Mouse (Mus musculus) adrenal gland, postnatal 36 days (tissue): ENCODE results near the gene Mrpl18. TPM values are rescaled to one million over a fixed set of nuclear protein-coding genes. Genes with fewer than 3 reads are reported as not detected.
"Not testable (repeated sequence)": the region's sequence is repeated elsewhere in the genome, so short reads cannot be mapped to it uniquely, and the experiment has no call there.

Source experiments
- DNase-seq, 2 experiments: peaks; one replicate each; pipeline ENCODE4 v3.0.0; 2021; ENCODE audit warnings: mixed read lengths in 1 of 2
- total RNA-seq, 2 experiments: library from RNA; stranded (reverse); gene quantifications; 2 replicates each; pipeline ENCODE4 v1.2.3; 2021

Gene Mrpl18
- total RNA-seq, 2 experiments from 2014 or later = 68.6 to 71.4 TPM

DNA sequence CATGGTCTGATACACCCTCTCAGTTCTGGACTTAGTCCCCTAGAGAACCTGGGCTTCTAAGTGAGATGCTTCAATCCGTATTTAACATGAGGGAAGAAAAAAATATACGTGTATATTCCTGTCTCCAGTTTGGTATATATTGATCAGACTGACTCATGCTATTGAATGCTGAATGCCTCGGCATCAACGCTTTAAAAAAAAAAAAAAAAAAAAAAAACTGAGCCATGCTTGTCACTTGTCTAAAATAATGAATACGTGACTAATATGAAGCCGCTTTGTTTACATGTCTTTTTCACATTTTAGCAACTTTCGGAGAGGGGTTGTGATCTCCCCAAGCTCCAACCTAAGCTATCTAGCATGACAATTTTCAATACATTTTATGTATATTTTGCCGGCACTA lies 5.8 kb downstream of the Mrpl18 start:
- no peak for DNase-seq

DNA sequence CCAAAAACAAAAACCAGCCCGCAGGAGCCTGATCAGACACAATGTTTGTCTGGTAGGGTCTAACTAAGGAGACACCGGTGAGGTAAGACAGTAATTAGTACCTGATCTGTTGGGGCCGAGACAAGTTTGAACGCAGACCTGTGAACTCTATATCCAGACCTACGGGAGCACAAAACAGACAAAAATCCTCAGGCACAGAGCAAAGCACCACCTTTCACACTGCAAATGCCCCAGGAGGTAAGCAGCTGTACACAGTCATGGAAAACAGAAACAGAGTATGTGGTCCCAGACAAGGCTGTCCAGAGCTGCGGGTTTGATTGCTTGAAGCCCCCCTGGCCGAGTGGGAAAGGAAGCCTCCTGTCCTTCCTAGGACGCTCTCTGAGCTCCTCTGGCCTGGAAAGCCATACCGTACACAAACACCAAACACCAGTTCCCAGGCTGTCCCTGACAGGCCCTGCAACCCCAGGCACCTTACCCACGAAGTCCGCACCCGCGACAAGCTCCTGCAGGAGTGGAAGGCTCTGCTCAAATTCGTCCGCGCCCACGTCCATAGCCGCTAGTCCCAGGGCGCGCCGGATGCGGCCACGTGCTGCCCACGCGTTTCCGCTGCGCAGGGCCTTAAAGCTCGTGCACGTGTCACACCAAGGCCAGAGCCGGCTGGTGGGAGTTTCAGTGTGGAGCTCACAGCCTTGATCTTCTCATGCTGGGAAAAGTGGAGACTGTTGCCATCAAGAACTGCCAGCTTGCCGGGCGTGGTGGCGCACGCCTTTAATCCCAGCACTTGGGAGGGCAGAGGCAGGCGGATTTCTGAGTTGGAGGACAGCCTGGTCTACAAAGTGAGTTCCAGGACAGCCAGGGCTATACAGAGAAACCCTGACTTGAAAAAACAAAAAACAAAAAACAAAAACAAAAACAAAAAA lies 6.5 kb downstream of the Mrpl18 start, which contains the start of gene Pnldc1:
Gene Pnldc1, minus strand, starts transcription at position 870 of the 920 bp plus-strand sequence.
- DNase-seq = peak in 1 of 2 experiments; percentile 15

DNA sequence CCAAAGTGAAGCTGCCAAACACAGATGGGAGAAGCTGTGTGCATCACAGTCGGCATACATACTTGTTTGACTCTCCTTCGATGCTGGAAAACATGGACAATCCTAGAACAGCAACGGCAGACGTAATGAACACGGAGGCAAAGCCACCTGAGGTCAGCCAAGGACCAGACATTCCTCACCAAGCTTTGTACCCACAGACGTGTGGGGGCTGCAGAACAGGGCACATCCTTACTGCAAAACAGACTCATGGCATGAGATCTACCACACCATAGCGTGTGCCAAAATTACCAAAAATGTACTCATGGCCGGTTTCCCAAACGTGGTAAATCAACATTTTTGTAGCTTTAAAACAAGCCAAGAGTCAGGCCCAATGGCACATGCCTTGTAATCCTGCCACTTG lies 9.7 kb downstream of the Mrpl18 start:
- no peak for DNase-seq

DNA sequence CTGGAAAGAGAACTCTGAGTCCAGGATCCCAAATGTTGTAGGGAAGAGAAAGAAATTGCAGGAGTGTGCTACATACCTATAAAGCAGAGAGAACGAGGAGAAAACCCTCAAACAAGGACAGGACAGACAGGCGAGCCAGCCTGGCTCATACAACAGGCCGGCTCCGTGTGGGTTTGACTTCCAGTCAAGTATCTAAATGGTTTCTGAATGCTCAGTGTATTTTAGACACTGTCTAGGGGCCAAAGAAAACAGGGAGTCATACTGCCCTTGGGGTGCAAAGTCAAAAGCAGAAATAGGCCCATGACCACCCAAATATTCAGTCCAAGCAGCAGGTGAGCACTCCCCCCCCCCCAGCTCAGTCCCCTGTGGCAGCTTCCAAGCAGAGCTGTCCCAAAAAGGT lies 10.3 kb downstream of the Mrpl18 start:
- DNase-seq = no peak

DNA sequence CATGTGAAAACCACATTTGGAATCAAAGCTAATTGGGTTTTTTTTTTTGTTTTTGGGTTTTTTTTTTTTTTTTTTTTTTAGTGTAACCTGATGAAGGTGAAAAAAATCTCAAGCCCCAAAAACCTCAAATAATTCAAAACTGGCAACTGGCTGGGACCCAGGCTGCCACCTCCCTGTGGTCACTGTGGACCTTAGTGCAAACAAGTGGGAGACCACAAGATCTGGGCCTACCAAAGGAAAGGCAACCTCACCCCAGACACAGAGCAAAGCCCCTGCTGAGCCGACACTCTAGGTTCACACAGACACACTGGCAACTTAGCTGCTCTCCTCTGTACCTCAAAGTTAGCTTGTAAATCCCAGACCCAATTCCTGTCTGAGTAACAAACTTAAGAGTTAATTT lies 11.8 kb downstream of the Mrpl18 start:
- DNase-seq = no peak

DNA sequence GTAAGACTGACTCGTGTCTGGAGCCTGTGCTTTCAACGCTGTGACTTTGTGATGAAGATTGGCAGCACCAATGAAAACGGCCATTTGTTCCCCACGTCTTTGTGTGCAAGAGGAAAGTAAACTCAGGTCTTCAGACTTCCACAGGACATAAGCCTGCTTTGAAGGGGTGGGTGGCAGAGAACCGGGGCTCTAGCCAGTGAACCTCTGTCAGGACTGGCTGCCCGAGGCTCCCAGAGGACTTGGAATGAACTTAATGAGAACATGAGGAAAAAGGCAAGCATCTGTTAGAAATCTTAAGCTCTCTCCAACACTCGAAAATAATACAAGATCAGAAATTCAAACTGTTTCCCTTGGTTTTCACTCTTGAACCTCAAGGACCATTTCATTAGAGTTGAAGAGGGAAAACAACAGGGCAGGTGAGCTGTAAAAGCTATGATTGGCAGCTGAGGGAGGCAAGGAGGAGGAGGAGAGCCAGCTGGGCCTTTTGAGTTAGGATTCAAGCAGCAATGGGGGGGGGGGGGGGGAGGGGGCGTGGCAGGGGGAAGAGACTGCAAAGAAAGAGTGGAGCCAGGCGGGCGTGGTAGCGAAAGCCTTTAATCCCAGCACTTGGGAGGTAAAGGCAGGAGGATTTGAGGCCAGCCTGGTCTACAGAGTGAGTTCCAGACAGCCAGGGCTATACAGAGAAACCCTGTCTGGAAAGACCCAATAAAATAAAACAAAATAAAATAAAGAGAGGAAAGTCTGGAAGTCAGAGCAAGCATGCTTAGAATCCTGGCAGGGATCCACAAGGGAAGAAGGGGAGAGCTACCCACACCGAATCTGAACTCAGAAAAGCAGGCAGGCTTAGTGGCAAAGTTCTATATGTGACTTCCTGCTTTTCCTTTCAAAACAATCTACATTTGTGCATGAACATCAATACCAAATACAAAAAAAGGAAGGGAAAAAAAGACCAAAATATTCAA lies 12.5 kb downstream of the Mrpl18 start:
- DNase-seq = no peak

DNA sequence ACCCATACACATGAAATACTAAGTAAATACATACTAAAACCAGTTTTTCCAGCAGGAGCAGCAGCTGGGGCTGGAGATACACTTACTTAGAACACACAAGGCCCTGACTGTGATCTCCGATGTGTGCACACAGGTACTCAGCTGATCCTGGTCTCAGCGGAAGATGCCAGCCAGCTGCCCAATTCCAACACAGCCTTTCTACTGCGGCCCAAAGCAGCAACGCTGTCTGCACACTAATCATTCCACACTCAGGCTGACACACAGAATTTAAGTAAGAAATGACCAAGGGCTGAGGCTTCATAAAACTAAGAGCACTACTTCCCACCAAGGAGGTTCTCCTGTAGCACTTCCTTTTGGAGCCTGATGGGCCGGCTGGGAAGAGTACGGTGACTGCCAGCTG lies 13.9 kb downstream of the Mrpl18 start:
- no peak for DNase-seq

DNA sequence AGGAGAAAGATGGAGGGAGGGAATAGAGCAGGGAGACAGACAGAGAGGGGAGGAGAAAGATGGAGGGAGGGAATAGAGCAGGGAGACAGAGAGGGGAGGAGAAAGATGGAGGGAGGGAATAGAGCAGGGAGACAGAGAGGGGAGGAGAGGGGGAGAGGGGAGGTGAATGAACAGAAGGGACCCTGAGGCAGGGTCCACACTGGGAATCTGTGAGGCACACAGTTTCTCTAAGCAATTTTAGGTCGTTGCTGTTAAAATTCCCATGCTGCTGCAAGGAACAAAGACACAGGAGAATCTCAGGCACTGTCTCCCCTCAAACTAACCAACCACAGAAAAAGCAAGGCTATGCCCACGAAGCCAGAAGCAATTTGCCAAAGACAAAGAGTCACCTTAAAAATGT lies 17.5 kb downstream of the Mrpl18 start:
- not testable (repeated sequence) for DNase-seq

DNA sequence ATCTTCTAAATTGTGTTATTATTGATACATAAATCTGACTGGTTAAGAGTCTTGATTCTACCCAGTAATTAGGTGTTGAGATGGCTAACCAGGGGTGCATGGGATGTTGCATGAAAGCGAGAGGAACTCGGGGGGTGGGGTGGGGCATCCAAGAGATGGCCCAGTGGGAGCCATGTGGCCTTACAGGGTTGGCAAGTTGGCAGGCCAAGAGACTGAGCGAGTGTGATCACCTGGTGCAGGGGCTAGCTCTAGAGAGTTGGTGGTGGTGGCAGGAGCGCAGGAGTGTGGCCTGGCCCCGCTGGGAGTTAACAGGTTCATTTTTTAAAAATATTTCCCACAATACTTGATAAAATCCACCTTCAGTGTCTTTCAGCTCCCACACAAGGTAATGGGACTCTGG lies 18.5 kb downstream of the Mrpl18 start:
- DNase-seq = no peak

DNA sequence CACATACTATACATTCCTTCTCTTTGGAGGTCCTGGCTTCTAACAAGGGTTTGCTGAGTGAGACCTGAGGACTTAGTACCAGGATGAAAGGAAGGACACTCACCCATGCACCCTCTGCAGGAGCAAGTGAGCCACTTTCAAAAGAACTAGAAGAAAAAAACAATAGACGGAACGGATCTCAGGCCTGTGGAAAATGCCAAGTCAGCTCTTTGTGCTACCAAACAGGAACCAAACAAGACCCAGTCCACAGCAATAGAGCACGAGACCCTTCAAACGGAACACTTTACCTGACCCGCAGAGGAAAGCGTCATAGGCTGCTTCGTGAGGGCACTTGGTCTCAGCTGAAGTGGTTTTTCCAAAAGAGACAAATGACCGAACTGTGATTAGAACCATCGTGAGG lies 24.1 kb downstream of the Mrpl18 start:
- DNase-seq = no peak

DNA sequence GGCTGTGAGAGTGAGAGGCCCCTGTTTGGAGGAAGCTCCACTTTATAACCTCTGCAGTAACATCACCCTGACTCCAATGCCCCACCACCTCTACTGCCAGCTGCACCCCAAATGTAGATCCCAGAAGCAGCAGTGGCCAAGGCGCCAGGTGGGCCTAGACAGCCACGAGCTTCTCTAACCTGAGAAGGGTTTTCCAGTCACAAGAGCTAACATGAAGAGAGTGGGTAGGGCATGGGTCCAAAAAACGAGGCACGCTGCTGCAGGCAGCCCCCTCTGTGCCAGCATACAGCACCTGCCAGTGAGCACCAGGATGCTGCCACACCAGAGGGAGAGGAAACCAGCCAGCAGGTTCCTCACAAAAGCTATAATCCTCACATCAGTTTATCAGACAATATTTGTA lies 25.1 kb downstream of the Mrpl18 start:
- DNase-seq = no peak

DNA sequence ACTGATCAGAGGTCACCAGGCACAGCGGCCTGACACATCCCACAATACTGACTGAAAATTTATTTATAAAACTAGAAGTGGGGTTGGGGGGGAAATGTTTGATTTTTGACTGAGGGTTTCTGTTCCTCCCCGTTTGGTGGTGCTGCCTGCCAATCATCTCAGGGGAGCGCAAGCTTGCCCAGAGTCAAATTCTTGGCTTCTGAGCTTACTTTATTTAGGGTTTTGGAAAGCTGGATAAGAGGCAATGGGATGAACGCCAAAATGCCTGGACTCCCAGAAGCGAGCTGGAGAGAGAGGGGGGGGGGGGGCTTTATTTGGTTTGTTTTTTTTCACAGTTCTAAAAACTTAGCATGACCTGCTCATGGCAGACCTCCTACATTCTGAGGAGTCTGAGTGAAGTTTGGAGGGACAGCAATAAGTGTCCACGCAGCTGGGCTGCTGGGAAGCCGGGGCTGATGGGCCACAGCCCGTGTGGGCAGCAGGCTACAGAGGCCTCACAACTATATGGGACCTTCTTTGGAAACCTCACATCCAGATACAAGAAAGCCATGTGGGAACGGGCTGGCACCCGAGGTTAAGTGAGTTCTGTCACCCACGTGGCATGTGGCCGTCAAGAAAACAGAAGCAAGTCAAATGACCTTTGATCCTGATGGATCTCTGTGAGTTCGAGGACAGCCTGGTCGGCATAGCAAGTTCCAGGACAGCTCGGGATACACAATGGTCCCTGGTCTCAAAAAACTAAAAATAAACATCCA lies 28.9 kb downstream of the Mrpl18 start:
- DNase-seq = peak in 1 of 2 experiments; percentile 20

DNA sequence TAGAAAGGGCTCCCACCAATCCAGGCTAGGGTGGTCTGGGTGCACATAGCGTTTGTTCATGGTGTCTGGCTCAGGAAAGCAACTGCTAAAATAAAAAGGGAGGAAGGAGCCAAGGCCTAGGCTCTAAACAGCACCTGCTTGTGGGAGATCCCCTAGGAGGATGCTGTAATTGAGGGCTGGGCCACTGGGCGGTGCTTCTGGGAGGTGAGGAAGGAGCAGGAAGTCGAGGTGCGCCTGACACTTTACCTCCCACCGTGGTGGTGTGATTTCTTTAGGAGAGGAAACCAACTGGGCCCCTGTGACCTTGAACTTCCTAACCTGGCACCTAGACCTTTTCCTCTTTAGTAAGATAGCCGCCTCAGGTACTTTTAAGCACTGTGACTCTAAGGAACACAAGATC lies 29.5 kb downstream of the Mrpl18 start:
- no peak for DNase-seq

DNA sequence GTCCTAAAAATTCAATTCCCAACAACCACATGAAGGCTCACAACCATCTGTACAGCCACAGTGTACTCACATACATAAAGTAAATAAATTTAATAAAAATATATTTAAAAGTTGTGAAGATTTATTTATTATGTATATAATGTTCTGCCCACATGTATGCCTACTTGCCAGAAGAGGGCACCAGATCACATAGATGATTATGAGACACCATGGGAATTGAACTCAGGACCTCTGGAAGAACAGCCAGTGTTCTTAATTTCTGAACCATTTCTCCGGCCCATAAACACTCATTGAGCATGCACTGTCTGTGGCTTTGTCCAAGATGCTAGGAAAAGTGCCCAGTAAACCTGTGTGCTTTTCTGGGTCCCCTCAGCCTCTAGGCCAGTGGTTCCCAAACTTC lies 34.9 kb downstream of the Mrpl18 start:
- DNase-seq = no peak

DNA sequence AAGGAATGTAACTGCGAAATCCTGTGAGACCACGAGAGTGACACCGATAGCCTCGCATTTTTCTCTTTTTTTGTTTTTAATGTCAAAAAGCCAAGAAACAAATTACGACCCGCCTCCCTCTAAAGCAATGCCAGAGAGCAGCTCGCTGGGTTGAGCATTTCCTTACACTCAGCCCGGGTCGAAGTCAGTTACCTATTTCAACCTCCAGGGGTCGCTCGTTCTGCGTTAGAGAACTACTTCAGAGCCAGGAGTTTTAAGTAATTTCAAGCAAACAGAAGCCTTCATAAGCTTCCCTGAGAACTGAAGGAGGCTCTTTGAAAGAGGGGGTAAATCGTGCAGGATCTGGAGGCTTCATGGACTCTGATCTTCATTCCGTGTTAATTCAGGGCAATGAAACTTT lies 36.0 kb downstream of the Mrpl18 start:
- DNase-seq = peak; percentile 78 to 81

DNA sequence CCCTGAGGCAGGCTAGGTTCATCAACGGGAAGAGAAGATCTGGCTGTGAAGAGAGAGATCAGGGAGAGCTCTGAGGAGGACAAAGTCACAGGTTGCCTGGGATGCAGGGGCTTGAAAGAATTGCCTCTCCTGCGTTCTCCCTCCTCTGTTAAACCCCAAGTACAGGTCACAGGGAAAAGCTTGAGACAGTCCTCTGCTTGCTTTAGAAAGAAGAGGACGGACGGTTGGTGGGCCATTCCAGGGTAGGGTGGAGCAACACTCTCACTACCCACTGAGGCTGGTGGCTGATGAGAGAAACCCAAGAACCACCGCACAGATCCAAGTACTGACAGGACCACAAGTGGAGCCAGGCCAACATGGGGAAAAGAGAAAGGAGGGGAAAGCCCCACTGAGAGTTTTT lies 40.4 kb downstream of the Mrpl18 start, which contains the start of gene Mrgprh:
Gene Mrgprh, plus strand, starts transcription at position 301 of the 400 bp plus-strand sequence.
- no peak for DNase-seq

DNA sequence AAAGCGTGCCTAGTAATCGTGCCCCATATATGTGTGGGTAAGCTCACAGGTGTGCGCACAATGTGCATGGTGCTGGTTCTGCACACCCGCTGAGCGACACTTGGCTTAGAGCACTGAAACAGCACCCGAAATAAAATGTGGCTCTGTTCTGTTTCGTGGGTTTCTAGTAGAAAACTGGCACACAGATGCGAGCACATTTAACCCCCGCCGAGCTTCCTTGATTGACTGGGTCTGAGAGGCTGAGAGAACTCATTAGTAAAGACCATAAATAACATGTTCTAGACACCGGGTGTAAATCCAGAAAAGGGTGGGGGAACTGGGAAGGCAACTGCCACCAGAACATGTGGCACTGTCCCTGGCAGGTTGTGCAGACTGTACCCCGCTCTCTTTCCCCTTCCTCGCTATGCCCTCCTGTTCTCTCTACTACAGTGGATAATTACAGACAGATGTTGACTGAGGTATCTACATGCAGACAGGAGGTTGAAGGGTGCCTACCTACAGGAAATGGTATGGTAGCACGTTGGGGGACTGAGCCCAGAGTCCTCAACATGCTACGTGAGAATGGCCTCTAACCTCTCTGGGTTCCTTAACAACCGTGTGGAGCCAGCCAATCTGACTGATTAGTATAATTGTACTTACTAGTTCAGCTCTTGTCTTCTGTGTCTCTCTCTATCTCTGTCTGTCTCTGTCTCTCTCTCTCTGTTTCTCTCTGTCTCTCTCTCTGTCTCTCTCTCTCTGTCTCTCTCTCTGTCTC lies 43.7 kb downstream of the Mrpl18 start:
- DNase-seq = no peak

DNA sequence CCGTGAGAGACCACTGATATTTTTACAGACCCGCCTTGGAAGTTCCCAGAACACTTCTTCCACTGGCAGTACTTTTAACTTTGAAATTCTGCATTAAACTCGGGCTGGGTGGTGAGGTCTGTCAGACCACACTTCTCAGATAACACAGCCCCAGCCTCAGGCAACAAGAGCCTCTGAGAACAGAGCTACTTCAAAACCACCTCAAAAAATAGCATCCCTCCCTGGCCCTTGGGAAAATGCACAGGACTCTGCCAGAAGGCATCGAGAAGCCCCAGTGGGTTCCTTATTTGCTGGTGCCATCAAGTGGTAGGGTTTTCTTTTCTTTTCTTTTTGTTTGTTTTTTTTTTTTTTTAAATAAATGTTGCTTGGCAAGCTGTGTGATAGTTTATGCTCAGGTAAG lies 47.5 kb downstream of the Mrpl18 start:
- DNase-seq = no peak

DNA sequence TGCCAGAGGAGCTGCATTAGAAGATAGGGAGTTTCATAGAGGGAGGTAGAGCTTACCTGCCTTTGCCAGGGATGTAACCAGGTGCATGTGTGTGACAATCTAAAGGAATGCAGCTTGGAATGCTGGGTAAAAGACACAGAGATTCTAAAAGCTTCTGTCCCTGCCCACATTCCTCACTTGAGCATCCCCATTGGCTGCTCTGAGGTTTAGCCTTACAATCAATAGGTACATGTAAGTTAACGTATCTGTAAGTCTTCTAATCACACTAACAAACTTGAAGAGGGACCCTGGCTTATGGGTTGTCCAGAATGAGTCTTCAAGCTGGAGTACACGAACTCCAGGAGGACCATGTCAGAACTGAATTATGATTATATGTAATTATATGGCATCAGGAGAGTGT lies 48.1 kb downstream of the Mrpl18 start, which contains the start of gene Mas1:
Gene Mas1, minus strand, starts transcription at position 101 of the 400 bp plus-strand sequence.
- no peak for DNase-seq

DNA sequence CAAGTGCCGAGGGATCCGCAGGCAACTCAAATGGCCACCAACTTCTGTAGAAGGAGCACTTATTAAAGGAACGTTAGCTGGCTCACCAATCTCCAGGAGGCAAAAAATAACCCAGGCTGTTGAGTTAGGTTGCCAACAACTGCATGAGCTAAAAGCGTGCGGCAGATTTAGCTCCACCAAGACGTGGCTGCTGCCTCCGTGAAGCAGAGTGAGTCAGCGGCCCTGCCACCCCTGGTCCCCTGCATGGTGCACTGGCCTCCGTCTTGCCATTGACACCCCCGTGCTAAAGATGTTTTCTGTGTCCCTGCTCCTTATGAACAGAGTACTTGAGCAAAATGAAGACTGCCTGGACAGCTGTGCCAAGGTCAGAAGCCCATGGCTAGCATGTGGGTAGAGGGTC lies 49.3 kb downstream of the Mrpl18 start:
- no peak for DNase-seq

DNA sequence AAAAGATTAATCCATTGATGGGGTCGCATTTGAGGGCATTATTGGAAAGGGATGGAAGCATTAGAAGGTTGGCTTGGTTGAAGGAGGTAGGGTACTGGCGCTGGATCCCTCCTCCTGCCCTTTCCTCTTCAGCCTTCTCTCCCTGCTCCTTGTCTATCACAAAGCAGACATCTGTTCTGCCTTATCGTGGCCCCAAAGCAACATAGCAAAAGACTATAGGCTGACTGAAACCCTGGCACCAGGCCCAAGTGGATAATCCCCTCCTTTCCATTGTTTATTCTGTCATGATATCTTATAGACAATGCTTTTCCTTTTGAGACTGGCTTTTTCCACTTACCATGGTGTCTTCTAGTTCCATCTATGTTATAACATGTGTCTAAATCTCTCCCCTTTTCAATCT lies 50.7 kb downstream of the Mrpl18 start:
- DNase-seq = no peak
